ENCODE assay signal across 33 mouse cellular contexts in the genomic region with DNA sequence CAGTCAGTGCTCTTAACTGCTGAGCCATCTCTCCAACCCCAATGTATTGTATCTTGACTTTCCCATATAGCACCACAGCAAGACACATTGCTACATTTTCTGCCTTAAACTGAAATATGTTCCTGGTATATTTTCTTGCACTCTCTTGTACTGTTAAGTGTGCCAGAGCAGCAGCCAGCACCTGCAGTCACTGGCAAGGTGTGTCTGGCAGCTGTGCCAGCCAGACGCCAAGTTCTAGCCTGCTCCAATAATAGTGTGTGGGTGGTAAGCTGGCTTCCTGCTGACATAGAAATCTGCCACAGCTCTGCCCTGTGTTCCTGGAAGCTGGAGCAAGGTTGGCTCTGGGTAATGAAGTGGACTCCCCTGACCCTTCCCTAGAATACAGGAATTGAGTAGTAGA.
A peak's percentile ranks its signal among the peaks of the same experiment; 100 is the strongest.
DNase-seq lines count a peak whose midpoint lies in the region; ATAC-seq lines count a peak whose summit lies in the region.
"Had no signal": no experiment of that assay in that cellular context is flagged by ENCODE, and none has a peak within 500 bp of the region (broad histone marks: within the 10 kb centered on the region; RNA-seq: fewer than 3 reads in every experiment).

No protein-coding gene starts in this region.

- no peak overlapping the region for H3K4me3 ChIP-seq in stomach, embryonic 16.5 days (replicated peaks; ENCODE audit: low read length)
- H3K4me3 ChIP-seq: embryonic facial prominence, embryonic 10.5 days; embryonic facial prominence, embryonic 15.5 days; forebrain, embryonic 13.5 days; heart, adult 2 months; heart, embryonic 12.5 days; hindbrain, embryonic 13.5 days; kidney, embryonic 15.5 days; left cerebral cortex, adult 2 months; limb, embryonic 10.5 days; limb, embryonic 15.5 days; midbrain, embryonic 13.5 days had no signal

- H3K36me3 ChIP-seq in stomach, embryonic 16.5 days (ENCODE audit: control insufficient read depth, insufficient read depth, low read length) = no peaks in the 10 kb centered on the region
- H3K36me3 ChIP-seq: embryonic facial prominence, embryonic 10.5 days; embryonic facial prominence, embryonic 15.5 days; heart, embryonic 12.5 days; hindbrain, embryonic 13.5 days; kidney, embryonic 15.5 days; limb, embryonic 10.5 days; limb, embryonic 15.5 days; midbrain, embryonic 13.5 days had no signal

- 81% methylated on average over 1 of the region's 1 CpGs for WGBS in stomach, embryonic 16.5 days

- no peak overlapping the region for H3K4me2 ChIP-seq in stomach, embryonic 16.5 days (ENCODE audit: low read depth, low read length)
- H3K4me2 ChIP-seq: embryonic facial prominence, embryonic 15.5 days; forebrain, embryonic 13.5 days; heart, embryonic 12.5 days; hindbrain, embryonic 13.5 days; kidney, embryonic 15.5 days; limb, embryonic 15.5 days; midbrain, embryonic 13.5 days had no signal

- peak overlapping the region; percentile 38; the same call in 1 of the 2 replicates for H3K27ac ChIP-seq in stomach, embryonic 16.5 days (ENCODE audit: low read length)
- H3K27ac ChIP-seq: embryonic facial prominence, embryonic 10.5 days; embryonic facial prominence, embryonic 15.5 days; forebrain, embryonic 13.5 days; heart, adult 2 months; hindbrain, embryonic 13.5 days; kidney, embryonic 15.5 days; left cerebral cortex, adult 2 months; limb, embryonic 10.5 days; limb, embryonic 15.5 days; liver, embryonic 14.5 days; macrophage; midbrain, embryonic 13.5 days had no signal

- no peaks in the 10 kb centered on the region for H3K4me1 ChIP-seq in stomach, embryonic 16.5 days (ENCODE audit: control insufficient read depth, insufficient read depth, low read length)
- H3K4me1 ChIP-seq: embryonic facial prominence, embryonic 10.5 days; embryonic facial prominence, embryonic 15.5 days; forebrain, embryonic 13.5 days; heart, embryonic 12.5 days; hindbrain, embryonic 13.5 days; kidney, embryonic 15.5 days; limb, embryonic 10.5 days; limb, embryonic 15.5 days; midbrain, embryonic 13.5 days had no signal

- H3K27me3 ChIP-seq in stomach, embryonic 16.5 days (ENCODE audit: control insufficient read depth, insufficient read depth, low read length) = no peaks in the 10 kb centered on the region
- H3K27me3 ChIP-seq: embryonic facial prominence, embryonic 15.5 days; forebrain, embryonic 13.5 days; heart, embryonic 12.5 days; hindbrain, embryonic 13.5 days; kidney, embryonic 15.5 days; limb, embryonic 15.5 days; midbrain, embryonic 13.5 days had no signal

- H3K9me3 ChIP-seq in stomach, embryonic 16.5 days (replicated peaks; ENCODE audit: control insufficient read depth, low read length) = no peaks in the 10 kb centered on the region
- H3K9me3 ChIP-seq: embryonic facial prominence, embryonic 10.5 days; embryonic facial prominence, embryonic 15.5 days; forebrain, embryonic 13.5 days; heart, embryonic 12.5 days; hindbrain, embryonic 13.5 days; kidney, embryonic 15.5 days; limb, embryonic 10.5 days; limb, embryonic 15.5 days; midbrain, embryonic 13.5 days had no signal

- H3K9ac ChIP-seq in stomach, embryonic 16.5 days (ENCODE audit: low read length) = no peak overlapping the region
- H3K9ac ChIP-seq: embryonic facial prominence, embryonic 15.5 days; forebrain, embryonic 13.5 days; heart, embryonic 12.5 days; hindbrain, embryonic 13.5 days; kidney, embryonic 15.5 days; limb, embryonic 15.5 days; liver, embryonic 14.5 days; midbrain, embryonic 13.5 days had no signal

- peak; percentile 7 for DNase-seq in layer of hippocampus, adult 11-12 months (ENCODE audit: low spot score)
- DNase-seq in layer of hippocampus, postnatal 10 days (ENCODE audit: low spot score in 2 of 2) = no peak
- peak; percentile 8 for DNase-seq in right cerebral cortex, postnatal 25 days
- DNase-seq in right cerebral cortex, postnatal 14 days = no peak
- no peak for DNase-seq in thymus, postnatal 10 days (ENCODE audit: low spot score in 2 of 2)
- DNase-seq in kidney, postnatal 4 days = no peak
- DNase-seq: adrenal gland, postnatal 25 days; cerebellum, adult 2 months; cerebellum, postnatal 25 days; gastrocnemius, postnatal 25 days; heart, adult 2 months; heart, postnatal 4 days; kidney, adult 18-20 months; kidney, postnatal 25 days; lung, adult 2 months; lung, postnatal 10 days; right cerebral cortex, postnatal 4 days; thymus, adult 2 months; thymus, postnatal 4 days had no signal

- no peak for ATAC-seq in stomach, embryonic 16.5 days (ENCODE audit: insufficient read depth, low FRiP score)
- ATAC-seq: CD4-positive, CD25-positive, alpha-beta regulatory T cell, adult 4 months; forebrain, embryonic 13.5 days; midbrain, embryonic 13.5 days had no signal

Comparison
In these comparisons a context has a peak if more than half of its experiments do, and no peak if none do; other contexts are left out.
1. DNase-seq: peak in layer of hippocampus, adult 11-12 months (single experiment) and right cerebral cortex, postnatal 25 days (single experiment); none in layer of hippocampus, postnatal 10 days (0 of 2), right cerebral cortex, postnatal 14 days (single experiment), thymus, postnatal 10 days (0 of 2) and kidney, postnatal 4 days (0 of 2).